Mouse (Mus musculus) midbrain, embryonic 14.5 days (tissue): ENCODE results near the gene Cfap61. TPM values are rescaled to one million over a fixed set of nuclear protein-coding genes. Genes with fewer than 3 reads are reported as not detected.
A peak's percentile ranks its signal among the peaks of the same experiment; 100 is the strongest.
"Not testable (repeated sequence)": the region's sequence is repeated elsewhere in the genome, so short reads cannot be mapped to it uniquely, and the experiment has no call there.

Source experiments
- ATAC-seq: fragments of 200-750 bp; cut with Nextera tagmentation; 2 replicates; pipeline ENCODE4 v1.8.0; 2017; ENCODE audit warnings: moderate number of reproducible peaks, moderate library complexity; ENCODE audit not compliant: low FRiP score, low TSS enrichment
- DNase-seq: peaks from one replicate; pipeline ENCODE4 v3.0.0-alpha.2; 2015
- H3K27ac ChIP-seq: fragments of 300-500 bp; sonication (generic); replicated peaks from 2 replicates; pipeline ENCODE4 v1.5.1; 2014; ENCODE audit warnings: mild to moderate bottlenecking, low read depth, low read length, moderate library complexity
- H3K27me3 ChIP-seq: fragments of 300-500 bp; sonication (generic); 2 replicates; pipeline ENCODE4 v1.6.1; 2014; ENCODE audit warnings: low read length, control low read depth, mixed read lengths; ENCODE audit not compliant: control insufficient read depth, insufficient read depth
- H3K36me3 ChIP-seq: fragments of 300-500 bp; sonication (generic); 2 replicates; pipeline ENCODE4 v1.6.1; 2014; ENCODE audit warnings: low read length, control low read depth; ENCODE audit not compliant: control insufficient read depth, insufficient read depth
- H3K4me1 ChIP-seq: fragments of 300-500 bp; sonication (generic); 2 replicates; pipeline ENCODE4 v1.6.1; 2014; ENCODE audit warnings: mild to moderate bottlenecking, antibody characterized with exemption, low read length, control low read depth; ENCODE audit not compliant: control insufficient read depth, insufficient read depth
- H3K4me2 ChIP-seq: fragments of 300-500 bp; sonication (generic); 2 replicates; pipeline ENCODE4 v1.6.1; 2014; ENCODE audit warnings: mild to moderate bottlenecking, low read length, moderate library complexity
- H3K4me3 ChIP-seq: fragments of 300-500 bp; sonication (generic); replicated peaks from 2 replicates; pipeline ENCODE4 v1.5.1; 2014; ENCODE audit warnings: low read depth, low read length
- H3K9ac ChIP-seq: fragments of 300-500 bp; sonication (generic); replicated peaks from 2 replicates; pipeline ENCODE4 v1.6.1; 2014; ENCODE audit warnings: mild to moderate bottlenecking, low read length, moderate library complexity
- H3K9me3 ChIP-seq: fragments of 300-500 bp; sonication (generic); 2 replicates; pipeline ENCODE4 v1.6.1; 2016; ENCODE audit warnings: low read length, control low read depth, mixed read lengths; ENCODE audit not compliant: control insufficient read depth
- WGBS: fragments of 180-500 bp; shearing (Covaris S2); extraction: QIAGEN DNeasy Blood & Tissue Kit; methylation state at CpG from one replicate; pipeline ENCODE4 v1.1.7; 2014; 5-methylcytosine and 5-hydroxymethylcytosine counted together
- polyA plus RNA-seq: library from polyadenylated mRNA; unstranded; fragments of >200 nt; fragmentation: Nextera tagmentation; extraction: Ambion mirVana; gene quantifications from 2 replicates; pipeline ENCODE4 v1.2.1, GENCODE M21; 2014

Gene Cfap61
- polyA plus RNA-seq, 1 experiment from 2014 or later: 1.7 TPM

- ATAC-seq: not testable (repeated sequence)
Measured at GRCm38 (mm10) chr2:145900318-145900717, 34.3 kb upstream of the Cfap61 start.

GRCm38 (mm10) chr2:145901861-145902260, 32.7 kb upstream of the Cfap61 start, which contains the start of gene Naa20:
Gene Naa20 (plus strand): TSS chr2:145902099.
- no peak for ATAC-seq
- Histone ChIP-seq H3K36me3 (peaks cover 1% of the 10 kb centered on the region; the same call in 1 of the 2 replicates), H3K27me3 (no peaks in the 10 kb centered on the region), H3K4me3 (peak within 1 kb of the TSS; percentile 97), H3K27ac (no peak within 1 kb of the TSS), H3K9me3 (no peaks in the 10 kb centered on the region), H3K9ac (no peak within 1 kb of the TSS), H3K4me1 (peaks cover 13% of the 10 kb centered on the region), H3K4me2 (peak within 1 kb of the TSS; percentile 64)
- 90% methylated on average over 6 of the region's 6 CpGs for WGBS
- DNase-seq: no peak

More at GRCm38 (mm10) chr2:145900318-145900717, 34.3 kb upstream of the Cfap61 start:
- not testable (repeated sequence) for H3K36me3 ChIP-seq, H3K27me3 ChIP-seq, H3K4me3 ChIP-seq, H3K9me3 ChIP-seq, H3K27ac ChIP-seq, DNase-seq, H3K9ac ChIP-seq, H3K4me2 ChIP-seq
- 82% methylated on average over 6 of the region's 8 CpGs for WGBS
- peaks cover 13% of the 10 kb centered on the region for H3K4me1 ChIP-seq

GRCm38 (mm10) chr2:145903061-145903901, 31.3 kb upstream of the Cfap61 start:
- H3K9ac ChIP-seq: peak overlapping the region; percentile 90
- no peaks in the 10 kb centered on the region for H3K27me3 ChIP-seq
- WGBS: under 1% methylated on average over 66 of the region's 68 CpGs
- DNase-seq: peak; percentile 96
- peaks cover 13% of the 10 kb centered on the region for H3K4me1 ChIP-seq
- peak overlapping the region; percentile 64 for H3K4me2 ChIP-seq
- peak overlapping the region; percentile 80 for H3K27ac ChIP-seq
- peak; percentile 97 for ATAC-seq
- peaks cover 6% of the 10 kb centered on the region; the same call in 1 of the 2 replicates for H3K36me3 ChIP-seq
- no peaks in the 10 kb centered on the region for H3K9me3 ChIP-seq
- H3K4me3 ChIP-seq: peak overlapping the region; percentile 97

GRCm38 (mm10) chr2:145903983-145904616, 30.5 kb upstream of the Cfap61 start:
- H3K4me3 ChIP-seq: peak overlapping the region; percentile 97
- H3K4me2 ChIP-seq: peak overlapping the region; percentile 64
- ATAC-seq (no peak), DNase-seq (no peak)
- peaks cover 12% of the 10 kb centered on the region for H3K36me3 ChIP-seq
- H3K9ac ChIP-seq: peak overlapping the region; percentile 90
- H3K27ac ChIP-seq: no peak overlapping the region
- H3K9me3 ChIP-seq: no peaks in the 10 kb centered on the region
- H3K4me1 ChIP-seq: peaks cover 13% of the 10 kb centered on the region
- 33% methylated on average over 12 of the region's 12 CpGs for WGBS
- H3K27me3 ChIP-seq: no peaks in the 10 kb centered on the region

GRCm38 (mm10) chr2:145905156-145905555, 29.4 kb upstream of the Cfap61 start:
- Histone ChIP-seq H3K4me1 (peaks cover 13% of the 10 kb centered on the region), H3K36me3 (peaks cover 20% of the 10 kb centered on the region), H3K27me3 (no peaks in the 10 kb centered on the region), H3K9ac (no peak overlapping the region), H3K9me3 (no peaks in the 10 kb centered on the region), H3K4me2 (no peak overlapping the region), H3K27ac (no peak overlapping the region), H3K4me3 (no peak overlapping the region)
- DNase-seq (no peak), ATAC-seq (no peak)
- 83% methylated on average over 6 of the region's 6 CpGs for WGBS

GRCm38 (mm10) chr2:145905884-145906283, 28.7 kb upstream of the Cfap61 start:
- H3K27me3 ChIP-seq, ATAC-seq, DNase-seq, H3K9me3 ChIP-seq, H3K27ac ChIP-seq, H3K4me3 ChIP-seq, H3K9ac ChIP-seq, H3K4me2 ChIP-seq: not testable (repeated sequence)
- H3K36me3 ChIP-seq: peaks cover 27% of the 10 kb centered on the region
- peaks cover 13% of the 10 kb centered on the region for H3K4me1 ChIP-seq
- WGBS: 43% methylated on average over 4 of the region's 4 CpGs

- DNase-seq (no peak), ATAC-seq (no peak)
- Histone ChIP-seq H3K27me3 (no peaks in the 10 kb centered on the region), H3K9me3 (no peaks in the 10 kb centered on the region), H3K4me3 (no peak overlapping the region), H3K27ac (no peak overlapping the region), H3K36me3 (peaks cover 93% of the 10 kb centered on the region), H3K4me2 (no peak overlapping the region), H3K9ac (no peak overlapping the region), H3K4me1 (no peaks in the 10 kb centered on the region)
- 95% methylated on average over 8 of the region's 8 CpGs for WGBS
Measured at GRCm38 (mm10) chr2:145920941-145921650, 13.5 kb upstream of the Cfap61 start.

GRCm38 (mm10) chr2:145936975-145937374, 2.4 kb downstream of the Cfap61 start:
- no peak overlapping the region for H3K4me2 ChIP-seq
- WGBS: 86% methylated on average over 8 of the region's 8 CpGs
- no peak overlapping the region for H3K9ac ChIP-seq
- H3K4me1 ChIP-seq: peaks cover 9% of the 10 kb centered on the region
- DNase-seq: no peak
- no peak overlapping the region for H3K27ac ChIP-seq
- H3K9me3 ChIP-seq: no peaks in the 10 kb centered on the region
- H3K36me3 ChIP-seq: peaks cover 8% of the 10 kb centered on the region
- no peaks in the 10 kb centered on the region for H3K27me3 ChIP-seq
- ATAC-seq: no peak
- H3K4me3 ChIP-seq: no peak overlapping the region
